Mouse (Mus musculus): Measurements from ENCODE around the gene Rars2. TPM values are rescaled to one million over a fixed set of nuclear protein-coding genes. Genes with fewer than 3 reads are reported as not detected.

Rars2 gene
- polyA plus RNA-seq, 1 experiment from 2014 or later, result 61.8 TPM

- peak; percentile 11 for DNase-seq
- H3K27me3 ChIP-seq (ENCODE audit: insufficient read depth, low read length), result no peaks in the 10 kb centered on the region
- H3K9me3 ChIP-seq (ENCODE audit: low read depth, low read length), result no peaks in the 10 kb centered on the region
- TF ChIP-seq CTCF (IDR thresholded peaks at IDR 0.05; ENCODE audit: low read depth), result no peak
- H3K36me3 ChIP-seq (ENCODE audit: insufficient read depth), result no peaks in the 10 kb centered on the region
- H3K9ac ChIP-seq, result no peak overlapping the region
- 58% methylated on average over 4 of the region's 4 CpGs for WGBS
- no peak overlapping the region for H3K4me2 ChIP-seq
- H3K4me1 ChIP-seq (ENCODE audit: insufficient read depth), result no peaks in the 10 kb centered on the region
- no peak for ATAC-seq (ENCODE audit: insufficient read depth)
- H3K4me3 ChIP-seq (ENCODE audit: low read depth, low read length), result no peak overlapping the region
- no peak overlapping the region for H3K27ac ChIP-seq (ENCODE audit: low read depth)
These were observed 88.3 kb downstream of the Rars2 start for GRCm38 (mm10) chr4:34703029-34703428.

GRCm38 (mm10) chr4:34707248-34707647 is 92.5 kb downstream of the Rars2 start:
- ATAC-seq (ENCODE audit: insufficient read depth) (no peak), DNase-seq (no peak)
- WGBS, result 72% methylated on average over 3 of the region's 3 CpGs
- no peaks in the 10 kb centered on the region for H3K4me1 ChIP-seq (ENCODE audit: insufficient read depth)
- H3K4me2 ChIP-seq, result no peak overlapping the region
- no peak overlapping the region for H3K4me3 ChIP-seq (ENCODE audit: low read depth, low read length)
- no peak overlapping the region for H3K9ac ChIP-seq
- H3K36me3 ChIP-seq (ENCODE audit: insufficient read depth), result no peaks in the 10 kb centered on the region
- H3K27me3 ChIP-seq (ENCODE audit: insufficient read depth, low read length), result no peaks in the 10 kb centered on the region
- H3K27ac ChIP-seq (ENCODE audit: low read depth), result no peak overlapping the region
- TF ChIP-seq CTCF (IDR thresholded peaks at IDR 0.05; ENCODE audit: low read depth), result no peak
- H3K9me3 ChIP-seq (ENCODE audit: low read depth, low read length), result no peaks in the 10 kb centered on the region

- Histone ChIP-seq H3K4me1 (ENCODE audit: insufficient read depth) (no peaks in the 10 kb centered on the region), H3K36me3 (ENCODE audit: insufficient read depth) (no peaks in the 10 kb centered on the region), H3K4me3 (ENCODE audit: low read depth, low read length) (no peak overlapping the region), H3K27ac (ENCODE audit: low read depth) (no peak overlapping the region), H3K4me2 (no peak overlapping the region), H3K9me3 (ENCODE audit: low read depth, low read length) (no peaks in the 10 kb centered on the region), H3K27me3 (ENCODE audit: insufficient read depth, low read length) (no peaks in the 10 kb centered on the region), H3K9ac (no peak overlapping the region)
- no peak for TF ChIP-seq CTCF (IDR thresholded peaks at IDR 0.05; ENCODE audit: low read depth)
- 62% methylated on average over 3 of the region's 3 CpGs for WGBS
- no peak for ATAC-seq (ENCODE audit: insufficient read depth)
- DNase-seq, result no peak
These were observed 93.4 kb downstream of the Rars2 start for GRCm38 (mm10) chr4:34708127-34708526.

Other genes starting within 250 kb of the Rars2 start
- 56.1 and 60.0 TPM in 2 replicates for gene Akirin2, start 64.0 kb upstream of the Rars2 start, polyA plus RNA-seq (2014; fragmentation: Nextera tagmentation; extraction: Ambion mirVana)
- 105 and 108 TPM in 2 replicates for gene Orc3, start within 50 bp of the Rars2 start, polyA plus RNA-seq (2014; fragmentation: Nextera tagmentation; extraction: Ambion mirVana)
- gene Slc35a1, start 72.5 kb downstream of the Rars2 start, polyA plus RNA-seq (2014; fragmentation: Nextera tagmentation; extraction: Ambion mirVana), result 52.5 and 59.4 TPM in 2 replicates
- 0.16 and 1.5 TPM in 2 replicates for gene Cfap206, start 115.2 kb downstream of the Rars2 start, polyA plus RNA-seq (2014; fragmentation: Nextera tagmentation; extraction: Ambion mirVana)
- gene Gm136, start 141.3 kb downstream of the Rars2 start, polyA plus RNA-seq (2014; fragmentation: Nextera tagmentation; extraction: Ambion mirVana), result not detected in 2 replicates
- gene Smim8, start 163.5 kb downstream of the Rars2 start, polyA plus RNA-seq (2014; fragmentation: Nextera tagmentation; extraction: Ambion mirVana), result 42.6 and 42.8 TPM in 2 replicates